Mouse (Mus musculus) adrenal gland, postnatal 36 days (tissue): ENCODE measurements around the gene Nagpa. TPM values are rescaled to one million over a fixed set of nuclear protein-coding genes. Genes with fewer than 3 reads are reported as not detected.

Experiments
- DNase-seq, 2 experiments: peaks; one replicate each; pipeline ENCODE4 v3.0.0; 2021; ENCODE audit warnings: mixed read lengths in 1 of 2
- total RNA-seq, 2 experiments: library from RNA; stranded (reverse); gene quantifications; 2 replicates each; pipeline ENCODE4 v1.2.3; 2021

Gene Nagpa
- total RNA-seq, 2 experiments from 2014 or later = 22.4 to 27.2 TPM

DNA sequence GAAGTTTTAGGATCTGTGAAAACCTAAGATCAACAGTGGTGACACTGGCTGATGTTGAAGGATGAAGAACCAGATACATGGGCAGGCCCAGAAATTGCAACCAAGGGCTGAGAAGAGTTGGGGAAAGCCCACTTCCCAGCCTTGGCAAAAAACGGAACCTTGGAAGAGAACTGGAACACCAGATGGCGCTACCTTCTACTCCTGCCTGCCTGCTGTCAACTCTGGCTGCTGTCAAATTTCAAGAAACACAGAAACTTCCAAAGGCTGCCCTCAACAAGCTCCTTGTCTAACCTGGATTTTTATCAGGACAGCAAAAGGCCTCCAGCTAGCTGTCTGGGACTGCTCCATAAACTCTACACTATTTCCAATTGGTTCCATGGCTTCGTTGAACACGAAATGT is 1.1 kb downstream of the Nagpa start:
- DNase-seq = peak; percentile 44 to 68

DNA sequence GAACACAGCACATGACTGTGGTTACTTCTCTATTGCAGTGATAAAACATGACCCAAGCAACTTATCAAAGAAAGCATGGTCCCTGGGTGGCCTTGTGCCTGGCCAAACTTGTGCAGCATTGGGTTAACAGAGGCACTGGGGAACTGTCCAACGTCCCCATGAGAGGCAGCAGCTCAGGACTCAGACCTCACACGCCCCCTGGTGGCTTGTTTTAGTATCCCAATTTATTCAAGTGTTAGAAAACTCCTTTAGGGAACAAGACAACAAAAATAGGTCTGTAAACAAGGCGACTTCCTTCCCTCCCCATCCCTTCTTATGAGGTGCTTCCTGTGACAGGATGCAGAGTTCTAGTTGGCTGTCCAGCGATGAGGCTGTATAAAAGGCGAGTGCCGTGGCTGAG is 8.7 kb downstream of the Nagpa start:
- DNase-seq = peak; percentile 63 to 84

DNA sequence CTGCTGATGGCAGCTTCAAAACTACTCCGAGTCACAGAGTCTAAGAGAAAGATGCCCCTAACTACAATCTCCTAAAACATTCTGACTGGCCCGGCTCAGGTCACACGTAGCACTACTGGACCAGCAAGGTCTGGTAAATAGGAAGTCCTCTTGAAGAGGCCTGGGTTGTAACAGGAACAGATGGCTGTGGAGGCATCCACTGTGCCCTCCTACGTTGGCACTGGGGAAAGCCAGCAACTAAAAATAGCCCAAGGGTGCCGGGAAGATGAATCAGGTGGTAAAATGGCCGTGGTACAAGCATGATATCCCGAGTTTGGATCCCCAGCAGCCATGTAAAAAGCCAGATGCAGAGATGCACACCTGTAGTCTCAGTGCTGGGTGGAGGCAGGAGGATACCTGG is 17.6 kb downstream of the Nagpa start:
- peak in 1 of 2 experiments; percentile 47 for DNase-seq

DNA sequence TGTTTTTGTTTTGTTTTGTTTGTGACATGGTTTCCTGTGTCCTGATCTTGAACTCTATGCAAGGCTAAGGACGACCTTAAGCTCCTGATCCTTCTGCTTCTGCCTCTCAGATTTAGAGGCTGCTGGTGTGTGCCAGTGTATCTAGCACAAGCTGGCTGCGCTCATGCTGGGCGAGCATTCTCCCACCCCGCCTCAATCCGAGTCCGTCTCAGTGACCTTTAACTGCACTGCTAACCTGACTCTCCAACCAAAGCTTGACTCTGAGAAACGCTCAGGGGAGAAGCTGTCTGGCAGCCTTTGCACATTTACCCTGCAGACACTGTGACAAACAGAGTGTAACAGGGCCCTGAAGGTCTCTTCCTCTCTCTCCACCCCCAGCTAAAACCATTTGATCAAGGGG is 18.1 kb downstream of the Nagpa start:
- peak; percentile 38 to 55 for DNase-seq

DNA sequence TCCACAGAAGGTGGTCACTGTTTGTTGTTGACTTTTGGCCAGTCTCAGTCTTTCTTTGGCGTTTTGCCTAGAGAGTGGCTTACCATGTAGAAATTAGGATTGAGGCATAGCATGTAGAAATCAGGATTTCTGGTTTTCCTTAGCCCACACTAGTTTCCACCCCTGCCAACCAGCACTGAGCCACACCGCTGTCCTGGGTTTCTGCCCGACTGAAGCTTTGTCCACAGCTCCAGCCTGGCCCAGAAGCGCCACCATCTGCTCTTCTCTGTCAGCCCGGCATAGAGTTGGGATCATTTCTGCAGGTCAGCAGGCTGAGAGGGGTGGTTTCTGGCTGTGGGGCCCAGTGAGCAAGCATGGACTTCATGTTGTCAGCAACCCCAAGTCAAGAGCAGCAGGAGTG is 18.9 kb downstream of the Nagpa start:
- DNase-seq = no peak

DNA sequence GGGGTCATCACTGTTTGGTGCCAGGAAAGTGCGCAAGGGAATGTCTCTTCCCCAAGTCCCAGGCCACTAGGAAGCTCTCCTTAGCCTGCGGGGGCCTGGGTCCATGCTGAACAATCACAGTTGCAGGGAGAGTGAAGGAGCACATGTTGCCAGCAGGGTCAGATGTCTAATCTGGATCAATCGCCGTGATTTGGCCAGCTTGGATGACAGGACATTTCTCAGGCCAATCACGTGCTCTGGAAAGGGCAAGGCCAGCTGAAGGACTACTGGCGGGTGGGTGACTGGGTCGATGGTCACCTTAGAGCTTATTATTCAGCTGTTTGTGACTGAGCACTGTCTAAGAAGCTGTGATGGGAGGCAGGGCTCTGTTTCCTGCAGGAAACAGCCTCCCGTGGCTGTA is 19.7 kb downstream of the Nagpa start:
- DNase-seq = peak; percentile 69 to 83

DNA sequence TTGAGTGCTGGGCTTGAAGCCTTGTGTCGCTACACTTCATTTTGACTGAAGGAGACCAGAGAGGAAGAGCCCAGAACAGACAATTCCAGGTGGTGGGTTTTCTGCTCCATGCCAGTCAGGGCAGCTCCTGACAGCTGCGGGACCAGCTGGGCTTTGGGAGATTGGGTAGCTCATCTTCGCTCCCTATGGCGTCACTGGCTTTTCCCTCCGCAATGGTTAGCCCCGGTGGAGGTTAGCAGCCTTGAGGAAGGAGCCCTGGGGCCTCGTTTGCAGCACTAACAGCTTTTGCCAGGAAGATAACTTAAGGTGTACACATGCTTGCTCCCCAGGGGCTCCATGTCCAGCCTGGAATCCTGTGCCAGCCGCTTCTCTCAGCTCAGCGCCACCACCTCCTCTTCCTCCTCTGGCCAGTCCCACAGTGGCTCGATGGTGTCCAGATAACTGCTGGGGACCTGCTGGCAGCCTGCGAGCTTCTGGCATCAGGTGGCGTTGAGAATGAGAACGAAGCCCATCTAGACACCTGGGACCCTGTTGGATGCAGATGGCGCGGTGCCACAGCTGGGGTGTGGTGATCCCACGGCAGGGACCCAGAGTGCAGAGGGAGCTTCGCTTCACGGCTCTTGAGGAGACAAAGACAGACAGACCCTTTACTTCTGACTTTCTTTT is 20.4 kb downstream of the Nagpa start:
- no peak for DNase-seq

DNA sequence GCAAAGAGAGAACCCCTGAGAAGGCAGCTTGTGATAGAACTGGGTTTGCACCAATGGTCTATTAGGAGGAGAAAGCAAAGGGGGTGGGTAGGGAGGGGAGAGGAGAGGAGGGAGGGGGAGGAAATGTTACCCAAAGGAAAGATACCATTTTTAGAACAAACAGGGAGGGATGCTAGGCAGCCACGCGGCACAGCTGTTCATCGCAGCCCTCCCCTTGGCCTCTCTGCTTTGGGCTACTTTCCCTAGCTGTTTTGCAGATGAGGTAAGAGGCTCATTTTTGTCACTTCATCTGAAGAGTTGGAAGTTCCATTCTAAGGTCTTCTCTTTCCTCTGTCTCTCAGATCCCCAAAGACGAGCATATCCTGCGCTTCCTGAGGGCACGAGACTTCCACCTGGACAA is 31.2 kb downstream of the Nagpa start:
- no peak for DNase-seq

DNA sequence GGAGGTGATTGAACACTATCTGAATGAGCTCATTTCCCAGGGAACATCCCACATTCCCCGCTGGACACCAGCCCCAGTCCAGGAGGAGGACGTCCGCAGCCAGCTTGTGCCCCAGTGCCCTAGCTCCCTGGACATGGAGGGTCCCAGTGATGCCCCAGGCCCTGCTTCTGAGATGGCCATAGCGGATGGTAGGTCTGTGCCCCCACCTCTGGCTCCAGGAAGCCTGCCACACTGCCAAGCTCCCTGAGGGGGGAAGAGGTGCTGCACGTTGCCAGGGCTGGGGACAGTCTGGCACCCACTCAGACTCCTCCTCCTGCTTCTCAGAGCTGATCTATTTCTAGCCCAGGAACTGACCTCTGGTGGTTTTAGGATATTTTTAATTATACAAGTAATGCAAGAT is 35.0 kb downstream of the Nagpa start:
- DNase-seq = peak; percentile 36 to 42

DNA sequence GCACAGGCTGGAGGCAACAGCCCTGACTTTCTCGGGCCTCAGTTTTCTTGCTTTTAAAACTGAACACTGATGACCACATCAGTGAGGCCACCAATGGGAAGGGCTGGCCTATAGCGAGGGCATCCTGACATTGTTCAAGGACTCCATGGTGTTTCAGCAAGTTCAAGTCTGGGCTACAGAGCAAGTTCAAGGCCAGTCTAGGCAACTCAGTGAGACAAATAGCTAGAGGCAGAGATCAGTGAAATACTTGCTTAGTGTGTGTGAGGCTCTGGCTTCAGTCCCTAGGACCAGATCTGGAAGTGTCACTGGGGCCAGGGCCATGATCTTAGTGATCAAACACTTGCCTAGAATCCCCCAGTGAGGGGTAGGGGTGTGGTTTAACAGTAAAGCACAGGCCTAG is 35.8 kb downstream of the Nagpa start:
- peak in 1 of 2 experiments; percentile 15 for DNase-seq

DNA sequence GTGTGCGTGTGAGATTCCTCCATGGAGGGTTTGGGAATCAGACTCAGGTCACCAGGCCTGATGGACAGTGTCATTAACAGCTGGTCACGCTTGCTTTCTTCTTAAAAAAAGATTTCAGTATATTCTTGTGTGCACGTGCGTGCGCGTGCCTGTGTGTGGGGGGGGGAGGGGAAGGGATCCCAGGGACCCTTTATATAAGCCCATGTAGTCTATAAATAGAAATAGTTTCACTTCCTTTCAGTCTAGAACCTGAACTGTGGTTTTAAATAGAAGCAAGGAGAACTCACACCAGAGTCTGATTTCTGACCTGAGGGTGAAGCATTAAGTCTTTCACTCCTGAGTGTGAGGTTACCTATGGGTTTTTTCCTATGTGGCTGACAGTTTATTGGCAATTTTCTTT is 39.5 kb downstream of the Nagpa start:
- DNase-seq = no peak

DNA sequence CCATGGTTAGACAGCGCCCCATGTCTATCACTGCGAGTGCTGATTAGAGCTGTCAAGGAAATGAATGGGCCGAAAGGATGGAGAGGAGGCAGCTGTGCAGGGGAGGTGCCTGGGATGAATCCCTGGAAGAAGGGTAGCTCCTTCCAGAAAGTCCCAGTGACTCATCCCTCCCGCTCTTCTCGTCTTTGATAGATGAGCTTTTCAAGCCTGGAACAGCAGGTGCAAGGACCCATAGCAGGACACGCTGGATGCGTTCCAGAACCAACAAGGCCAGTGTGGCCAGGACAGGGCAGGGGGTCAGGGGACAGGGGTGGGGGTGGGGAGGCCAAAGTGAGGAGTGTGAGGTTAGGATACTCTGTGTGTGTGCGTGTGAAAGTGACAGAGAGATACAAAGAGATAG is 44.6 kb downstream of the Nagpa start:
- peak; percentile 51 to 71 for DNase-seq

DNA sequence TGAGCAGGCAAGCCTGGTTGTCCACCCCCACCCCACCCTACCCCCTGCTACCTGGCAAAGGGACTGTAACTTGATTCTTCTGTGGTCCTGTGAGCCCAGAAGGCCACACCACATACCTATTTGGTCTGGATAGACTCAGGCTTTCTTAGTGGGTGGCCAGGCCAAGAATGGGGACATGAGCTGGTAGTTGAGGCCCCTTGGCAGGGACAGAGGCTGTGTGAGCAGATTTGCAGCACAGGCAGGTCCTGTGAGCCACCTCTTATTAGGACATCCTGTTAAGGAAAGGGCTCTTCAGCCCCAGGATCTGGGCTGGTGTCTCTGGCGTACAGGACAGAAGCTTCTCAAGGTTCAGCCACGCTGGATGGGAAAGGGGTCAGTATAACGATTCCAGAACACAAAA is 46.7 kb downstream of the Nagpa start:
- no peak for DNase-seq

DNA sequence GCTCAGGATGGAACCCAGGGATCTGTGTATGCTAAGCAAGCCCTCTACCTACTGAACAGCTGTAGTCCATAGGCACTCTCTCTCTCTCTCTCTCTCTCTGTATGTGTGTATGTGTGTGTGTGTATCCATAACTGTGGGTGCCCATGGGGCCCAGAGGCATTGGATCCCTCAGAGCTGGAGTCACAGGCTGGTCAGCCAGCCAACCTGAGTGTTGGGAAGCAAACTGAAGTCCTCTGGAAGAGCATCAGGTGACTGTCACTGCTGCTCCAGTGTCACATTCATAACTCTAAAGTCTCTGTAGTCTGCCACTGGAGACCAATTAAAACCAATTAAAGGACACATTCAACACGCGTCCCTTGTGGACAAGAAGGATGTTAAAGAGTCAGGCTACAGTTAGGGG is 47.3 kb downstream of the Nagpa start:
- DNase-seq = no peak

DNA sequence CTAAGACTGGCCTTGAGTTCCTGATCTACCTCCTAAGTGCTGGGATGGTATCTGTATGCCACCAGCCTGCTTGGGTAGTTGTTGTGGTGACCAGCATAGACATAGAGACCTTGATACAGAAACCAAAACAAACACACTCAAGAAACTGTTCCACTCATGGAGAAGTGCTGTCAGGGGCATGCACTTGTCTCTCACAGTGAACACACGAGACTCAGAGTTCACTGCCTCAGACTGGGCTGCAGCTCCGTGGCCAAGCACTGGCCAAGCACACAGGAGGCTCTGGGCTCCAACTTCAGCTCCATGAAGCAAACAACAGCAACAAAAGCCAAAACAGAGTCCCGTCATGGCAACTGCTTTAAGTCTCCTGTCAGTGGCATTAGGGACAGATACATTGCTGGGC is 48.8 kb downstream of the Nagpa start:
- DNase-seq = no peak

DNA sequence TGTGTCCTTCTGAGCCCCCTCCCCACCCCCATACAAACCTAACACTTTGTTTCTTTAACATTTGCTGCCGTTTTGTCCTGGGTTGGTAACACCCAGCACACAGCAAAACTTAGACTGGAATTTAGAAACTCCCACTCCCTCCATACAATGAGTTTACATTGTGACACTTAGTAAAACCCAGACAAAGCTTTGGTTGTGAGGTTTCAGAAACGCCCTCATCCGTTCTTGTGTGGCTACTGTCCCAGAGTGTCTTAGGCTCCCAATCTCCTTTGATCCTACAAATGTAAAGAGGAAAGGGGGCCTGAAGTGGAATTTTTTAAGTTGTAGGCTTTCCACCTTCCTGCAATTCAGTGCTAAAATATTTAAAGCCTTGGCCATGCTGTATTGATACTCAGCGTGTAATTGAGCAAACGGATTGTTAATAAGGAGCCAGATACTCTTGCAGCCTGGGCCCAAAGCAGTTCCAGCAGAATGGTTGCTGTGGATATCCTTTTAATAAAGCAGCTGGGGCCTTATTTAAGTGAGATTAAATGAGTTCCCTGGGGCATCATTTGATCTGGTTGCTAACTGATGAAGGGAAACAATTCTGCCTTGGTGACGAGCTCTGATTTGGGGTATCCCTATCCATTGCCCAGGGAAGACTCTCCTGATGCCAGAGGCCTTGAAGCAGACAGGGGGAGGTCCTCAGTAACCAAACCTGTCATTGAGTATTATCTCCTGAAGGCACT is 50.3 kb downstream of the Nagpa start:
- no peak for DNase-seq

DNA sequence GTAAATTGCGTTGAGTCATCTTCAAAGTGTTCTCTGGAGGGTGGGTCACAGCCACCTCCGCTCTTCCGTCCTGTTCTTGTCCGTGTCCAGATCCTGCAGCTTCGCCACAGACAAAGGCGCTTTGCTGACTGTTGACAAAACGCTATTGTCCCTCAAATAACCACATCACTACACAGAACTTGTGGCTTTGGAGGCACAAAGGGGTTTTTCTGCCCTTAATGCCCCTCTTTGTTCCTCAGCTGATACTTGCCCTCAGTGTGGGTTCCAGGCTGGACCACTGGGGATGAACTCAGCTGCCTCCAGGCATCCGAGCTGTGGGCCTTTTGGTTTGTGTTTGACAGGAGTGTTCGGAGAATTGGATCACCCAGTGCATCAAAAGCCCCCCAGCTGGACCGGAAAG is 53.3 kb downstream of the Nagpa start:
- no peak for DNase-seq

DNA sequence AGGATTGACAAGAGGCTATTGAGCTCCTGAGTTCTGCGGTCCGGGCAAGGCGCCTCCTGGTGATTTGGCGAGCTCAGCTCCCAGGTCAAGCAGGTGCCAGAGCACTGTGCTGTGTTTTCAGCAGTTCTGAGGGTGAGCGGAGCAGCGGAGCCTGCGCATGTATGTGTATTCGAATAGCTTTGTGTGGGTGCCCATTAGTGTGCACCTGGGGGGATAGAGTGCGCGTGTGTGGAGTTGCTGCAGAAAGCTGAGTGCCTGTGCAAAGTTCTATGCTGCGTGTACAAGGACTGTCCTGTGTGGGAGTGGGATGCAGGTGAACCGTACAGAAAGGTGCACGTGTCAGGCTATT is 56.8 kb downstream of the Nagpa start, which contains the start of gene Sec14l5:
Gene Sec14l5, plus strand, starts transcription at position 73 of the 349 bp plus-strand sequence.
- no peak for DNase-seq

DNA sequence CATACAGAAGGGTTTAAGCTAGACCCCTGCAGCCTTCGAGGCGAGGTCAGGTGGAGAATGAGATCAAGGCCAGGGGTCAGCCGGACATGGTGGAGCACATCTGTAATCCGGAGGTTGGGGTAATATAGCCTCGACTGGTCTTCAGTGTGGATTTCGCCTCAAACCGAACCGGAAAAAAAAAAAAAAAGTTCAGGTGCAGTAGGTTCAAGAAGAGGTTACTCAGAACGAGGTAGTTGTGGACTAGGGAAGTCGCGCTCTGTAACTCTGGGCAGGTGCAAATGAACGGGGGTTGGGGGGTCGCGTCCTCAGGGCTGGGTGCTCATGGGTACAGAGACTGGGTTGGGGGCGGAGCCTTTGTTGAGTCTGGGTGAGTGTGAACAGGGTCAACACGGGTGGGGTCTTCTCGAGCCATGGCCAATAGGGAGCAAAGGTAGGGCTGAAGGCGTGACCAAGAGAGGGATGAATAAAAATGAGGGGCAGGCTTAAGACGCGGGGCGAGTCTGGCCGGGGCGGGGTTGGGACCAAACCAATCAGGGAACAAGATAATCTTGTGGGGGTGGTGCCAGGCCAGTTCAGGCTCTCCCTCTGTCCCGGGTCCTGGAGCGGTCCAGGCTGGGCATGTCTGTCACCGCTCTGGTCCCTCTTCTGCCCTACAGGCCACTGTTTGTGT is 57.3 kb downstream of the Nagpa start:
- DNase-seq = peak; percentile 87 to 91

DNA sequence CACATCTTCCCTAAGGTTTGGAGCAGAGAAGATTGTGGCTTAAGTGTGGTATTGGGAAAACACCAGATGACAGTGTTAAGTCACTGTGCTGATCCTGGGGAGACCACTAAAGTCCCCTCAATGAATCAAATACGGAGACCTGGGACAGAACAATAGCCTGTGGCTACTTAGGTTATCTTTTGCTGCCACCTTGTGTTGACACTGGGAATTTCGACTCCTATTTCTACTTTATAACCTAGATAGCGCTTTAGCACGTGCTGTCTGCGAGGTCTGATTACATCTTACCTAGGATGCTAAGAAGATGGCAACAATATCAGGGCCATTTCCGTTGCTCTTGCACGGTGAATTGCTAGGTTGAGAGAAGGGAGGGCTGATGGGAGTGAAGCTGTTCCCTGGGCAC is 58.2 kb downstream of the Nagpa start:
- peak; percentile 59 to 81 for DNase-seq
